Mouse (Mus musculus) heart, adult 2 months (tissue): ENCODE data around the gene Gale.

Experiments
- CTCF ChIP-seq: fragments of 200-600 bp; IDR thresholded peaks from 2 replicates; pipeline ENCODE4 v1.8.1; 2022; ENCODE audit warnings: antibody characterized with exemption, mild to moderate bottlenecking, moderate library complexity
- EP300 ChIP-seq: fragments of 200-500 bp; IDR thresholded peaks from 2 replicates; pipeline ENCODE4 v1.6.1; 2011; ENCODE audit warnings: low read depth, low read length, control low read depth; ENCODE audit not compliant: insufficient read depth
- POLR2A ChIP-seq: fragments of 200-500 bp; IDR thresholded peaks from 2 replicates; pipeline ENCODE4 v1.6.1; 2011; ENCODE audit warnings: mild to moderate bottlenecking, low read depth, low read length, control low read depth; ENCODE audit not compliant: insufficient read depth

DNA sequence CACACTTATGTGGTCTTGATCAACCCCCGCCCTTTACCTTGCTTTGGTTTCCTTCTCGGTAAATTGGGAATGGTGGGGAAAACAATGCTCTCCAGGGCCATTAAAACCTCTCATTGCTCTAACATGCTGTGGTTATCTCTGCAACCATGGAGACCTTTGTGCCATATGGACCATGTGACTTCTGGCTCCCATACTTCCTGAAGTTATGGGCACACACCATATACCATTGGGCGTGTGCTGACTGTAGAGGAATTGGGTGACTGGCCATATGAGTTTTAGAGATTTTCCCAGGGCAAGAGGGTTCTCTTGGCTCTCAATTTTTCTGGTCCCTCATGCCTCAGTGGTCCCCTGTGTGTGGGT lies 44.3 kb upstream of the Gale start:
- TF ChIP-seq POLR2A (no peak), CTCF (no peak), EP300 (no peak)
